Mouse (Mus musculus): ENCODE data around the gene Zfp820.
"Not testable (repeated sequence)": the region's sequence is repeated elsewhere in the genome, so short reads cannot be mapped to it uniquely, and the experiment has no call there.

The Zfp820 gene

GRCm38 (mm10) chr17:21845545-21846321 is at the start of gene Zfp820:
TSS of gene Zfp820 (minus strand) at chr17:21845772.
- peak; percentile 92 for DNase-seq (ENCODE audit: low spot score)

GRCm38 (mm10) chr17:21871256-21871655 is 25.7 kb upstream of the Zfp820 start:
- no peak for DNase-seq (ENCODE audit: low spot score)

GRCm38 (mm10) chr17:21846322-21846582 is 680 bp upstream of the Zfp820 start:
- not testable (repeated sequence) for DNase-seq (ENCODE audit: low spot score)

DNA sequence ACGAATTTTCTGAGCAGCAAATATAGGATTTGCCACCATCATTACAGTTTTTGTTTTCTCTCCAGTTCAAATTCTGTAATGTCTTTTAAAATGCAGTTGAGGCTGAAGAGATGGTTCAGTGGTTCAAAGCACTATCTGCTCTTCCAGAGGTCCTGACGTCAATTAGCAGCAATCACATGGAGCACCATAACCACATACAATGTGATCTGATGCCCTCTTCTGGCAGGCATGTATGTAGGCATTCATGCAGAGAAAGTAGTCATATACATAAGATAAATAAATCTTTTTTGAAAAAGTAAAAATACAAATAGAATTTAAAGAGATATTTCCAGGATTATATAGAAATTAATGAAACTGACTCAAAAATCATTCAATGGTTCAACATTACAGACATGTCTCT is 7.1 kb downstream of the Zfp820 start:
- no peak for DNase-seq (ENCODE audit: low spot score)

DNA sequence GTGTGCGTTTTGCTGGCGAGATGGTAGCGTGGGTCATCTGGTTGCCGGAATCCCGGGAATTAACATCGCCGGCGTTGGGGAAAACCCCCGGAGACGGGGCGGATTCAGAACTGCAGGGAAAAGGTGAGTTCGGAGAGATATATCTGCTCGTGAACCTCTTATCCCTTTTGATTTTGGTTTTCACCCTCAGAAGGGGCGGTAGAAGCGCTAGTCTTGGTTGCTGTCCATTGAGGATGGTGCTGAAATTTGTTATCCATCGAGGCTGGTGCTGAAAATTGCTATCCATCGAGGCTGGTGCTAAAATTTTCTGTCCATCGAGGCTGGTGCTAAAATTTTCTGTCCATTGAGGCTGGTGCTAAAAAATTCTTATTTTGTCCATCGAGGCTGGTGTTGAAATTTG is 44.2 kb downstream of the Zfp820 start:
- DNase-seq (ENCODE audit: low spot score) = not testable (repeated sequence)

DNA sequence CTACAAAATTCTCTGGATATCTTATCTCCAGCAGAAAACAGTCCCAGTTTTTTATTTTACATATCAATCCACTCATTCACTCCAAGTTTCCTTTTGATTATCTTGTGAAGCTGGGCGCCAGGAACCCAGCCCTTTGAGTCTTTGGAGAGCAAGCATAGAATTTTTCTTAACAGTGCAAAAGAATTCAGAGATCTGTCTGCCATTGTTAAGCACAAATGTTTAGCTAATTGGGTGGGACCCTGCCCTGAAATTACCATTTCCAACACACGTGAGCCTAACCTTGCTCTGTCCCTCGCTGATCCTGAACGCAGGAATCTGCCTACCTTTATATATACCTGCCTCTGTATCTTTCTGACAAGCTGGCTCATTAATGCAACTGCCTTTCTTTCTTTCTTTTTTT is 53.3 kb downstream of the Zfp820 start:
- no peak for DNase-seq (ENCODE audit: low spot score)

DNA sequence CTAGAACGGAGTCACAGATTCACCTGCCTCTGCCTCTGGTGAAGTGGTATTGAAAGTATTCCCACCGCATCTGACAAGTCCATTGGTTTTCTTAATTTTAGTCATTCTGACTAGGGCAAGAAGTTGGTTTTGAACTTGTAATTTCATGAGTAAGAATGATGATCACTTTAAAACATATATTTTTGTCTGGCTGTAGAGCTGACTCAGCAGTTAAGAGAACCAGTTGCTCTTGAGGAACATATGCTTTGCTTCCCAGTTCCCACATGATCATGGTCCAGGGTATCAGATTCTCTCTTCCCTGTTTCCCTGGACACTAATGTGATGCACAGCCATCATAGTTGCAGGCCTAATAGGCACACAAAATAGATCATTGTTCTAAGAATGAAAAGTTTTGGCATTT is 75.2 kb downstream of the Zfp820 start:
- DNase-seq (ENCODE audit: low spot score) = no peak

All from MN1 (cell line).